Mouse (Mus musculus) embryonic facial prominence, embryonic 12.5 days (tissue): ENCODE data around the gene Kcnq4. TPM values are rescaled to one million over a fixed set of nuclear protein-coding genes. Genes with fewer than 3 reads are reported as not detected.

Experiments
- ATAC-seq: fragments of 200-750 bp; cut with Nextera tagmentation; 2 replicates; pipeline ENCODE4 v1.8.0; 2017; ENCODE audit not compliant: insufficient number of reproducible peaks, insufficient read depth, low FRiP score, low TSS enrichment
- H3K27ac ChIP-seq: fragments of 300-500 bp; sonication (generic); 2 replicates; pipeline ENCODE4 v1.5.1; 2016; ENCODE audit warnings: mild to moderate bottlenecking
- H3K27me3 ChIP-seq: fragments of 300-500 bp; sonication (generic); 2 replicates; pipeline ENCODE4 v1.6.1; 2016; ENCODE audit warnings: mild to moderate bottlenecking, moderate library complexity
- H3K36me3 ChIP-seq: fragments of 300-500 bp; sonication (generic); 2 replicates; pipeline ENCODE4 v1.6.1; 2016; ENCODE audit warnings: mild to moderate bottlenecking
- H3K4me1 ChIP-seq: fragments of 300-500 bp; sonication (generic); 2 replicates; pipeline ENCODE4 v1.6.1; 2016
- H3K4me2 ChIP-seq: fragments of 300-500 bp; sonication (generic); replicated peaks from 2 replicates; pipeline ENCODE4 v1.6.1; 2016; ENCODE audit warnings: mild to moderate bottlenecking, moderate library complexity
- H3K4me3 ChIP-seq: fragments of 300-500 bp; sonication (generic); 2 replicates; pipeline ENCODE4 v1.5.1; 2016; ENCODE audit warnings: mild to moderate bottlenecking
- H3K9ac ChIP-seq: fragments of 300-500 bp; sonication (generic); 2 replicates; pipeline ENCODE4 v1.6.1; 2016; ENCODE audit warnings: mild to moderate bottlenecking, moderate library complexity
- H3K9me3 ChIP-seq: fragments of 300-500 bp; sonication (generic); 2 replicates; pipeline ENCODE4 v1.6.1; 2016; ENCODE audit warnings: mild to moderate bottlenecking, moderate library complexity
- WGBS: fragments of 180-500 bp; shearing (Covaris S2); methylation state at CpG from one replicate; pipeline ENCODE4 v1.1.7; 2016; 5-methylcytosine and 5-hydroxymethylcytosine counted together
- polyA plus RNA-seq: library from polyadenylated mRNA; unstranded; fragments of >200 nt; fragmentation: Nextera tagmentation; extraction: Ambion mirVana; gene quantifications from 2 replicates; pipeline ENCODE4 v1.2.1, GENCODE M21; 2016

Kcnq4 gene
- polyA plus RNA-seq, 1 experiment from 2014 or later: 6.9 TPM

DNA sequence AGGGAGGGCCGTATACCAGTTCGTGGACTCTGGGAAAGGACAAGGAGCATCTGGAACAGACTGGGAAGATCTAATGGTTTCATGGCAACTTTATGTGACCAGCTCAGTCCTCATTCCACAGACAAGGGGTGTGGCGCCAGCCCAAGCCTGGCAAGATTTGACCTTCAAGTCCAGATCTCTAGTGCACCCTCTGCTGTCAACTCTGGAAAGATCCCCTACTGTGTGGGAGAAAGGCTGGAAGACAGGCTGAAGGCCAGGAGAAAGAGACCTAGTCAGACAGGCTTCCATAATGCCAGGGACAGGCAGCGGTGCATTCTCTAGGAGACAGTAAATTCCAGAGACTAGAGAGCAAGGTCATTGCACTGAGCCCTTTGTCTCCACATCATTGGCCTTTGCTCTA is 79.9 kb downstream of the Kcnq4 start:
- Histone ChIP-seq H3K4me1 (peaks cover 5% of the 10 kb centered on the region), H3K4me3 (no peak overlapping the region), H3K4me2 (no peak overlapping the region), H3K27ac (no peak overlapping the region), H3K9me3 (no peaks in the 10 kb centered on the region), H3K27me3 (peaks cover 35% of the 10 kb centered on the region), H3K36me3 (no peaks in the 10 kb centered on the region), H3K9ac (no peak overlapping the region)
- 95% methylated on average over 4 of the region's 4 CpGs for WGBS
- ATAC-seq: no peak

DNA sequence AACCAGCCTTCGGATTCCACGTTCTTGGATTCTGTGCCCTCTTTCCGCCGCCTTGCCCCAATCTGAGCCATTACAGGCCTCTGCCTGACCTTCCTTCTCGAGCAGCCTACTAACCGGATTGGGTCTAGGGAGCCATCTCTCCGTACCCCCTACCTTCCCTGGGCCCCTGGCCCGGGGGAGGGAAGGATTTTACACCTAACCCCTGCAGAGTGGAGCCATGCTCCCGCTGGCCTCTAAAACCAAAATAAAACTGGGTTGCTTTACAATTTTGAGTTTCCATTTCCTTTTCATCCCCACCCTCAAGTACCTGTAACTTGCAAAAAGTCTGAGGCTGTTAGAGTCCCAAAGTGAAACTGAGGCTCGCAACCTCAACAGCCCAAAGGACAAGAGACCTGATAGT is 80.9 kb downstream of the Kcnq4 start:
- H3K9ac ChIP-seq: peak overlapping the region; percentile 51; the same call in 1 of the 2 replicates
- WGBS: 12% methylated on average over 10 of the region's 10 CpGs

DNA sequence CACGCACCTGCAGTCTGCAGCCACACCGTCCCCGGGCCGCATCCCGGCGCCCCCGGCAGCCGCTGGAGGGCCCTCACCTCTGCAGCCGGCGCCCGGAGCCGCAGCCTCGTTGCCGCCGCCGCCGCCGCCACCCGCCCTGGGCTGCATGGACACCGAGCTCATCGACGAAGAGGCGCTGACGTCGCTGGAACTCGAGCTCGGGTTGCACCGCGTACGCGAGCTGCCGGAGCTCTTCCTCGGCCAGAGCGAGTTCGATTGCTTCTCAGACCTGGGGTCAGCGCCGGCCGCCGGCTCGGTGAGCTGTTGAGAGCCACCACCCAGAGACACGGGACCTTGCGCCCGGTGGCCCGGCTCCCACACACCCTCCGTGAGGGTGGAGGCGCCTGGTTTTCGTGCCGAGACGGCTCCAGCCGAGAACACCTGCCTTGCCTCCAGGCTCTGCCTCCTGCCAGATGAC is 81.3 kb downstream of the Kcnq4 start:
- no peaks in the 10 kb centered on the region for H3K36me3 ChIP-seq
- H3K4me2 ChIP-seq: peak overlapping the region; percentile 99
- H3K9me3 ChIP-seq: no peaks in the 10 kb centered on the region
- peaks cover 5% of the 10 kb centered on the region for H3K4me1 ChIP-seq
- WGBS: under 1% methylated on average over 50 of the region's 50 CpGs
- H3K4me3 ChIP-seq: peak overlapping the region; percentile 52
- peaks cover 35% of the 10 kb centered on the region for H3K27me3 ChIP-seq
- H3K27ac ChIP-seq: no peak overlapping the region
- peak; percentile 57 for ATAC-seq
- peak overlapping the region; percentile 51 for H3K9ac ChIP-seq

More for the DNA sequence above, 80.9 kb downstream of the Kcnq4 start:
- ATAC-seq: no peak
- H3K27ac ChIP-seq: no peak overlapping the region
- H3K4me1 ChIP-seq: peaks cover 5% of the 10 kb centered on the region
- peak overlapping the region; percentile 99 for H3K4me2 ChIP-seq
- no peaks in the 10 kb centered on the region for H3K36me3 ChIP-seq
- peak overlapping the region; percentile 52 for H3K4me3 ChIP-seq
- no peaks in the 10 kb centered on the region for H3K9me3 ChIP-seq
- H3K27me3 ChIP-seq: peaks cover 35% of the 10 kb centered on the region

DNA sequence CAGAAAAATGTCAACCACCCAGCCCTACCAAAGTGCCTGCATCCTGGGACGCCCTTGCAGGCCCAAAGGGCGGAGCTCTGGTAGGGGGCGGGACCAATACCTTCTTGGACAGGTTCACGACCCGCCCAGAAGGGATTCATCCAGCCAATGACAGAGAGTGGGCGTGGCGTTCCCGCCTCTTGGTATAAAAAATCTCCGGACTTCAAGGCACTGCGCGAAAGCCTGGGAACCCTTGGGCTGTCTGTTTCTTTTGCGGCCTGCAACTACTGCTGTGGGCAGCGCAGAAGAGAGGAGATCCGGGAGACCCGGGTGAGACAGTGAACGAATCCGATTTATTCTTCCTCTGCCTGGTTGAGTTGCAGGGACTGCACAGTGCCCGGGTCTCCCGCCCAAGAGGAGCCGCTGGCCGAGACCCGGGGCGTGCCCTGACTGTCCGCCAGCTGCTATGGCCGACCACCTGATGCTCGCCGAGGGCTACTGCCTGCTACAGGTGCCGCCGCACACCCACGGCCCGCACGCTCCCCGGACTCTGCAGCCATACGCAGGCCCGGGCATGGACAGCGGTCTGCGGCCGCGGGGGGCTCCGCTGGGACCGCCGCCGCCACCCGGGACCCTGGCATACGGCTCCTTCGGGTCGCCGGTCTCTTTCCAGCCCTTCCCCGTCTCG is 81.9 kb downstream of the Kcnq4 start, which contains the start of gene Cited4:
TSS of gene Cited4 (plus strand) at position 215 of the 667 bp plus-strand sequence.
- peak; percentile 81 for ATAC-seq
- under 1% methylated on average over 48 of the region's 50 CpGs for WGBS
- peak within 1 kb of the TSS; percentile 52 for H3K4me3 ChIP-seq
- H3K4me2 ChIP-seq: peak within 1 kb of the TSS; percentile 99
- peaks cover 35% of the 10 kb centered on the region for H3K27me3 ChIP-seq
- no peaks in the 10 kb centered on the region for H3K9me3 ChIP-seq
- peaks cover 5% of the 10 kb centered on the region for H3K4me1 ChIP-seq
- no peak within 1 kb of the TSS for H3K27ac ChIP-seq
- peak within 1 kb of the TSS; percentile 51 for H3K9ac ChIP-seq
- no peaks in the 10 kb centered on the region for H3K36me3 ChIP-seq

DNA sequence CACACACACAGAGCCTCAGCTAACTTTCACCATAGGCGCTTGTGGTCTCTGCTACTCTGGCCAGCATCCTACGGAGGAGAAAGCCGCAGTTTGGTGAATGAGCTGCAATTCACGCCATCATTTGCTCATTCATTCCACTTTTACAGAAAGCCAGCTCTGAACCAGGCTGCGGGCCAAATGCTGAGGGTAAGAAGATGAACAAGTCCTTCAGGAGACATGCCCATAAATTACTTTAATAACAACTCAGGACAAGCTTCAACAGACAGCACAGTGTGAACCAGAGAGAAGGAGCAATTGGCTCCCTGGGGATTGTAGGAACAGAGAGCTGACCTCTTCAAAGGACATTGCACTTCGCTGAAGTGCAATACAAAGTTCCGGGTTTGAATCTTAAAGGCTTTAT is 82.6 kb downstream of the Kcnq4 start:
- no peak overlapping the region for H3K4me3 ChIP-seq
- H3K36me3 ChIP-seq: no peaks in the 10 kb centered on the region
- peaks cover 5% of the 10 kb centered on the region for H3K4me1 ChIP-seq
- H3K27ac ChIP-seq: no peak overlapping the region
- 67% methylated on average over 7 of the region's 7 CpGs for WGBS
- H3K9ac ChIP-seq: no peak overlapping the region
- H3K27me3 ChIP-seq: peaks cover 35% of the 10 kb centered on the region
- no peak for ATAC-seq
- H3K9me3 ChIP-seq: no peaks in the 10 kb centered on the region
- H3K4me2 ChIP-seq: 0 out of 2 replicates have a peak overlapping the region, but pooled peaks have one; percentile 99

DNA sequence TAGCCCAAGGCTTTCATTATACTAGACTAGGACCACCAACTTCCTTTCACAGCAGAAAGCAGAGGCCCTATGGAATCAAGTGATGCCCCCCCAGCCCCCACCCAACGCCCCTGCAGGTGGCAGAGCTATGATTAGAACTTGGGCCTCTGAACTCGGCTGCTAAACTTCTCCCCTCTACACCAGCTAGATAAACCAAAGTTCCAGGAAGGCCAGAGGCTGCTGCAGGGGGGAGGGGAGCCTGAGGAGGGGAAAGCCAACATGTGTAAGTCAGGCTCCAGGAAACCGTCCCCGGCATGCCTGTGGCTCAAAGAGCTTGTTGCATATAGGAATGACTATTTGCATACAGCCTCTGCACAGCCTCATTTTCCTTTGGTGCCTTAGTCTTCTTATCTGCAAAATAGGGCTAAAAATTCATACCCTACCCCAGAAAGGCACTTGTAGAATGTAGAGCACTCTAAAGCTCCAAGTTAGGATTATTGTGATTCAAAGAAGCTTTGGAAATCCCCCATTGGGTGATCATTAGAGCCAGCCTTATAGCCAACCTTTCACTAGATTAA is 83.2 kb downstream of the Kcnq4 start:
- Histone ChIP-seq H3K4me1 (peaks cover 5% of the 10 kb centered on the region), H3K4me2 (no peak overlapping the region), H3K4me3 (no peak overlapping the region), H3K9ac (no peak overlapping the region), H3K27me3 (peaks cover 35% of the 10 kb centered on the region), H3K9me3 (no peaks in the 10 kb centered on the region), H3K27ac (no peak overlapping the region), H3K36me3 (no peaks in the 10 kb centered on the region)
- 24% methylated on average over 4 of the region's 4 CpGs for WGBS
- no peak for ATAC-seq

DNA sequence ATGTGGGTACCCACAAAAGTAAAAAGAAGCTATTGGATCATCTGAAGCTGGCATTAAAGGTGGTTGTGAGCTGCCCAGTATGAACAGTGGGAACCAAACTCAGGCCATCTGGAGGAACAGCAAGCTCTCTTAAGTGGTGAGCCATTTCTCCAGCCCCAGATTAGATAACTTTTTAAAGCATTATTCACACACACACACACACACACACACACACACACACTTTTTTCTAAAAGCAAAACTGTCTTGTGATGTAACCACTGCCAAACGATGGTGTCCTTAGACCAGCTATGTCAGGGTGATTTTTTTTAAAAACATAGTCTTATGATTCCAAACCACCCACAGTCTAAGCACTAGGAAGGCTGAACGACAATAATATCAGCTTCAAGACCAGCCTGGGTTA is 83.8 kb downstream of the Kcnq4 start:
- no peak for ATAC-seq
- Histone ChIP-seq H3K36me3 (no peaks in the 10 kb centered on the region), H3K4me3 (no peak overlapping the region), H3K9ac (no peak overlapping the region), H3K9me3 (no peaks in the 10 kb centered on the region), H3K4me2 (no peak overlapping the region), H3K27me3 (peaks cover 35% of the 10 kb centered on the region), H3K4me1 (peaks cover 5% of the 10 kb centered on the region), H3K27ac (no peak overlapping the region)
- WGBS: 74% methylated on average over 2 of the region's 2 CpGs

DNA sequence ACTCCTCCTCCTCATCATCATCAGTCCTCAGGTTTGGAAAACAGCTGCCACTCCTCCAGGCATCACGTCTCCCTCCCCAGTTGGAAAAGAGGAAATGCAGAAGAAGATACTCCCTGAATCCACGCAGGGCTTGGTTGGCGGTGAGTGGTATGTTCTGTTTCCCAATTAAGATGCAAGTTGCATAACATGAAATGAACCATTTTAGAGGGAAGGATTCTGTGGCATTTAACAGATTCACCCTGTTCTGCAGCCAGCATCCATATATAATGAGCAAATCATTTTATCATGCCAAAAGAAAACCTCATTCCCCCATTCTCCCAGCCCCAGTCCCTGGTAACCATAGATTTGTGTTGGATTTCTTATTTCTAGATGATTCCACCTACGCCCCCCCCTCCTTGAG is 87.9 kb downstream of the Kcnq4 start:
- no peaks in the 10 kb centered on the region for H3K36me3 ChIP-seq
- H3K27me3 ChIP-seq: no peaks in the 10 kb centered on the region; the same call in 1 of the 2 replicates
- 69% methylated on average over 4 of the region's 4 CpGs for WGBS
- H3K9me3 ChIP-seq: no peaks in the 10 kb centered on the region
- H3K4me3 ChIP-seq: no peak overlapping the region
- no peak overlapping the region for H3K27ac ChIP-seq
- no peak overlapping the region for H3K9ac ChIP-seq
- no peak for ATAC-seq
- no peak overlapping the region for H3K4me2 ChIP-seq
- H3K4me1 ChIP-seq: no peaks in the 10 kb centered on the region

DNA sequence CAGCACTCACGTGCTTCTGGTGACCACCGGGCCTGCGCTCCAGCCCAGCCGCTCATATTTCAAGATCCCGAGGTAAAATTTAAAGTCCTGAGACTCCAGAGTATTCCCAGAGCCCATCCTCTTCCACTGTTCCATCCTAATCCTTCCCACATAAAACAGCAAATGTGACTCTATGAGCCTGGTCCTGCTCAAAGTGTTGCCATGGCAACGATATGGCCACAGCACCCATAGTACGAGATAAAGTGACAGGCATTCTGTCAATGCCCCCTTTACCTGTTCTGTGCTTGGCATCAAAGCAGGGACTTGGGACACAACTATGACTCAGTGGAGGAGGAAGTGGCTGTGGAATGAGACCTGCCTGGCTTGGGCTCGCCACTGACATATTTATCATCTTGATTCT is 92.5 kb downstream of the Kcnq4 start:
- Histone ChIP-seq H3K4me1 (no peaks in the 10 kb centered on the region), H3K36me3 (no peaks in the 10 kb centered on the region), H3K27me3 (peaks cover 17% of the 10 kb centered on the region), H3K27ac (no peak overlapping the region), H3K9ac (no peak overlapping the region), H3K9me3 (no peaks in the 10 kb centered on the region), H3K4me3 (no peak overlapping the region), H3K4me2 (no peak overlapping the region)
- WGBS: 71% methylated on average over 8 of the region's 8 CpGs
- ATAC-seq: no peak

DNA sequence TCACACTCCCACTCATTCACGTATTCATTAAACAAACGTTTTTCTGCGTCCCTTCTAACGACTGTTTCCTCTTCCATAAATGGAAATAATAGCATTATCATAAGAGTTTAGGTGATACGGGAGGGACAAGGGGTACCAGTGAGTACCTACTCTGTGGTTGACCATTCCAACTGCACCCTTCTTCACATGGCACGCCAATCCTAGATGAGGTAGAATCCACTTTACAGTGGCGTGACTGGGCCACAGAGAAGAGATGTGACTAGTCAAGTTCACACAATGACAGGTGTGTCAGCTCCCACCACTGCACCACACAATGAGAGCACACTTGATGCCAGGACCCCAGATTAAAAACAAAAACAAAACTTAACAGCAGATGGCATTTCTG is 98.2 kb downstream of the Kcnq4 start:
- H3K27ac ChIP-seq: no peak overlapping the region

DNA sequence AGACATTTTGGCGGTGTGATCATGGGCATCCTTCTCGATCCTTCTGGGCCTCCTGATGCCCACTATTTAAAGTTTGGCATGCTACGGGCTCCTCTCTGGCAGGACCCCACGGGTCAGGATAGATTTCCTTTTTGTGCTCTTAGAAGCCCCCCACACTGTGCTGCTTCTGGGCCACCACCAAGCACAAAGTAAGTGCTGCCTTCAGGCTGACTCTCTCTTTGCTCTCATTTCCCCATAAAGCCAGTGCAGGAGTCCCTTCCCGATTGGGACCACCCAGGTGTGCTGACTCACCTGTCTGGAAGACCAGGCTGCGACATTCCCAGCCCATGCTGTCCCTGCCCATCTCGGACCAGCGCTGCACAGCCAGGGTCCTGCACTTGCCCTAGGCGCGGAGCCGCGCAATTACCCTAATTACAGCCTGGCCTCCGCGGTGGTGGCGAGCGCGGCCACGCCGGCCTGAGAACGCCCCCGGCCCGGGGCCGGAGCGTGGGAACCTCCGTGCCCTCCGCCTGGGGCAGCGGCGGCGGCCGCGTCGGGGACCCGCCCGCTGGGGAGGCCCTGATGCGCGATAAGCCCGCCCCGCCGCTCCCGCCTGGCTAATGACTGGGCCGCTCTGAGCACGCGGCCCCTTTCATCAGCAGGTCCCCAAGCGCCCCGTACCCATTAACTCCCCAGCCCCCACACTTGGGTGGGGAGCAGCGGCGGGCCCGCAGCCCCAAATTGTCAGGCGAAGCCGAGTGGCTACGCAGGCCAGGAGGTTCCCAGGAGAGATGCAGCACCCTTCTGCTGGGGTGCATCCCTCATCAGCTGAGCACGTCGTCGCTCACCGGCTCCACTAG is 98.8 kb downstream of the Kcnq4 start:
- Histone ChIP-seq H3K9ac (peak overlapping the region; percentile 46), H3K4me1 (no peaks in the 10 kb centered on the region; the same call in 1 of the 2 replicates), H3K36me3 (no peaks in the 10 kb centered on the region), H3K27me3 (peaks cover 54% of the 10 kb centered on the region), H3K4me3 (peak overlapping the region; percentile 43), H3K4me2 (peak overlapping the region; percentile 94), H3K27ac (no peak overlapping the region), H3K9me3 (no peaks in the 10 kb centered on the region)
- ATAC-seq: peak; percentile 83
- 4% methylated on average over 54 of the region's 55 CpGs for WGBS

More for the DNA sequence above, 98.2 kb downstream of the Kcnq4 start:
- no peak overlapping the region for H3K9ac ChIP-seq
- peak overlapping the region; percentile 43 for H3K4me3 ChIP-seq
- no peaks in the 10 kb centered on the region for H3K9me3 ChIP-seq
- no peaks in the 10 kb centered on the region for H3K36me3 ChIP-seq
- H3K27me3 ChIP-seq: peaks cover 54% of the 10 kb centered on the region
- no peak for ATAC-seq
- 23% methylated on average over 7 of the region's 7 CpGs for WGBS
- no peaks in the 10 kb centered on the region; the same call in 1 of the 2 replicates for H3K4me1 ChIP-seq
- peak overlapping the region; percentile 94 for H3K4me2 ChIP-seq
